Mouse (Mus musculus): Measurements from ENCODE around the gene Mtfmt.

GRCm38 (mm10) chr9:65447951-65448350 is 12.4 kb downstream of the Mtfmt start:
- TF ChIP-seq CTCF (IDR thresholded peaks at IDR 0.05; ENCODE audit: low read depth, low read length) = no peak
- no peak for TF ChIP-seq EP300 (IDR thresholded peaks at IDR 0.05; ENCODE audit: insufficient read depth, low read depth, low read length)
- no peak for TF ChIP-seq POLR2A (IDR thresholded peaks at IDR 0.05; ENCODE audit: insufficient read depth, low read length)
